Mouse (Mus musculus): ENCODE measurements around the gene Strap.

- TF ChIP-seq FLI1 (IDR thresholded peaks at IDR 0.05; ENCODE audit: low read length) (no peak), GATA1 (IDR thresholded peaks at IDR 0.05; ENCODE audit: borderline replicate concordance, low read length) (no peak)
These were observed 60.6 kb downstream of the Strap start for GRCm38 (mm10) chr6:137795494-137795893.

Data from megakaryocyte, embryonic 14.5 days (primary cell).